12 mouse cellular contexts compared by ENCODE assay signal in genomic region chr16:37715173-37715572, GRCm38 (mm10).
A peak's percentile ranks its signal among the peaks of the same experiment; 100 is the strongest.
DNase-seq lines count a peak whose midpoint lies in the region; ATAC-seq and TF ChIP-seq lines count a peak whose summit lies in the region.
"Had no signal": no experiment of that assay in that cellular context is flagged by ENCODE, and none has a peak within 500 bp of the region (broad histone marks: within the 10 kb centered on the region; RNA-seq: fewer than 3 reads in every experiment).

No protein-coding gene starts in this region.

- TF ChIP-seq POLR2A in embryonic fibroblast, embryonic 13.5 days (IDR thresholded peaks at IDR 0.05; ENCODE audit: low read depth, low read length): no peak

- H3K4me1 ChIP-seq in hindbrain, embryonic 12.5 days: peaks cover 4% of the 10 kb centered on the region; the same call in 1 of the 2 replicates
- H3K4me1 ChIP-seq in hindbrain, embryonic 10.5 days (replicated peaks): no peaks in the 10 kb centered on the region
- H3K4me1 ChIP-seq in lung, embryonic 15.5 days: no peaks in the 10 kb centered on the region
- H3K4me1 ChIP-seq in embryonic fibroblast, embryonic 13.5 days (ENCODE audit: control insufficient read depth, insufficient read depth, low read length): peaks cover 9% of the 10 kb centered on the region
- no peaks in the 10 kb centered on the region for H3K4me1 ChIP-seq in stomach, embryonic 15.5 days

- H3K4me2 ChIP-seq in hindbrain, embryonic 12.5 days (replicated peaks): no peak overlapping the region
- H3K4me2 ChIP-seq in lung, embryonic 15.5 days: no peak overlapping the region
- no peak overlapping the region for H3K4me2 ChIP-seq in stomach, embryonic 15.5 days
- H3K4me2 ChIP-seq: heart, embryonic 15.5 days had no signal

- 34% methylated on average over 7 of the region's 7 CpGs for WGBS in hindbrain, embryonic 12.5 days
- 53% methylated on average over 7 of the region's 7 CpGs for WGBS in hindbrain, embryonic 10.5 days
- WGBS in lung, embryonic 15.5 days: 36% methylated on average over 7 of the region's 7 CpGs
- 33% methylated on average over 7 of the region's 7 CpGs for WGBS in stomach, embryonic 15.5 days

- DNase-seq in hindbrain, embryonic 10.5 days (ENCODE audit: low spot score): no peak
- DNase-seq in lung, postnatal 36 days: no peak
- DNase-seq in heart, adult 18-20 months: no peak
- DNase-seq: lung, adult 2 months had no signal

- H3K27me3 ChIP-seq in hindbrain, embryonic 12.5 days: no peaks in the 10 kb centered on the region
- H3K27me3 ChIP-seq in hindbrain, embryonic 10.5 days (ENCODE audit: insufficient read depth, poor library complexity, severe bottlenecking): no peaks in the 10 kb centered on the region
- H3K27me3 ChIP-seq in lung, embryonic 15.5 days: no peaks in the 10 kb centered on the region
- no peaks in the 10 kb centered on the region for H3K27me3 ChIP-seq in stomach, embryonic 15.5 days (replicated peaks)
- H3K27me3 ChIP-seq: CH12.LX; heart, embryonic 15.5 days had no signal

- no peak overlapping the region for H3K4me3 ChIP-seq in hindbrain, embryonic 12.5 days
- H3K4me3 ChIP-seq in hindbrain, embryonic 10.5 days: no peak overlapping the region
- H3K4me3 ChIP-seq in lung, embryonic 15.5 days: no peak overlapping the region
- no peak overlapping the region for H3K4me3 ChIP-seq in embryonic fibroblast, embryonic 13.5 days (ENCODE audit: insufficient read depth, low read length)
- no peak overlapping the region for H3K4me3 ChIP-seq in stomach, embryonic 15.5 days (replicated peaks)
- H3K4me3 ChIP-seq: heart, embryonic 15.5 days; myocyte had no signal

- no peak for TF ChIP-seq CTCF in embryonic fibroblast, embryonic 13.5 days (IDR thresholded peaks at IDR 0.05; ENCODE audit: borderline replicate concordance, insufficient read depth, low read length)

- ATAC-seq in hindbrain, embryonic 12.5 days (ENCODE audit: low FRiP score): no peak
- peak; percentile 65; the same call in 1 of the 2 replicates for ATAC-seq in lung, embryonic 15.5 days (ENCODE audit: borderline replicate concordance, extremely low read depth, low FRiP score, low TSS enrichment)
- peak; percentile 58; the same call in 1 of the 2 replicates for ATAC-seq in stomach, embryonic 15.5 days (ENCODE audit: insufficient read depth, low FRiP score, low read depth)
- ATAC-seq in granulocyte monocyte progenitor cell, adult 5-6 weeks (replicated peaks; ENCODE audit: poor library complexity, severe bottlenecking): no peak

- H3K9me3 ChIP-seq in hindbrain, embryonic 12.5 days (replicated peaks): no peaks in the 10 kb centered on the region
- no peaks in the 10 kb centered on the region for H3K9me3 ChIP-seq in hindbrain, embryonic 10.5 days
- H3K9me3 ChIP-seq in lung, embryonic 15.5 days: no peaks in the 10 kb centered on the region
- no peaks in the 10 kb centered on the region for H3K9me3 ChIP-seq in stomach, embryonic 15.5 days
- H3K9me3 ChIP-seq: heart, embryonic 15.5 days had no signal

- H3K36me3 ChIP-seq in hindbrain, embryonic 12.5 days: no peaks in the 10 kb centered on the region
- no peaks in the 10 kb centered on the region for H3K36me3 ChIP-seq in hindbrain, embryonic 10.5 days
- H3K36me3 ChIP-seq in lung, embryonic 15.5 days: no peaks in the 10 kb centered on the region
- no peaks in the 10 kb centered on the region for H3K36me3 ChIP-seq in stomach, embryonic 15.5 days
- H3K36me3 ChIP-seq: heart, embryonic 15.5 days had no signal

- 0 out of 2 replicates have a peak overlapping the region, but pooled peaks have one; percentile 17 for H3K27ac ChIP-seq in hindbrain, embryonic 12.5 days
- no peak overlapping the region for H3K27ac ChIP-seq in hindbrain, embryonic 10.5 days
- H3K27ac ChIP-seq in lung, embryonic 15.5 days: peak overlapping the region; percentile 5; the same call in 1 of the 2 replicates
- peak overlapping the region; percentile 81 for H3K27ac ChIP-seq in embryonic fibroblast, embryonic 13.5 days (ENCODE audit: insufficient read depth, low read length)
- peak overlapping the region; percentile 60 for H3K27ac ChIP-seq in stomach, embryonic 15.5 days
- H3K27ac ChIP-seq: heart, embryonic 15.5 days had no signal

- no peak overlapping the region for H3K9ac ChIP-seq in hindbrain, embryonic 12.5 days
- no peak overlapping the region for H3K9ac ChIP-seq in lung, embryonic 15.5 days
- H3K9ac ChIP-seq in stomach, embryonic 15.5 days: no peak overlapping the region
- H3K9ac ChIP-seq: heart, embryonic 15.5 days had no signal

Comparison
In these comparisons a context has a peak if more than half of its experiments do, and no peak if none do; other contexts are left out.
1. ATAC-seq: peak in lung, embryonic 15.5 days (single experiment) and stomach, embryonic 15.5 days (single experiment); none in hindbrain, embryonic 12.5 days (single experiment) and granulocyte monocyte progenitor cell, adult 5-6 weeks (single experiment).